Mouse (Mus musculus) gonadal fat pad, adult 2 months (tissue): Measurements from ENCODE around the gene Kif1c. TPM values are rescaled to one million over a fixed set of nuclear protein-coding genes. Genes with fewer than 3 reads are reported as not detected.
"Not testable (repeated sequence)": the region's sequence is repeated elsewhere in the genome, so short reads cannot be mapped to it uniquely, and the experiment has no call there.

ENCODE experiments used
- DNase-seq: peaks from one replicate; pipeline ENCODE4 v3.0.0-alpha.2; 2012; ENCODE audit warnings: low read depth
- polyA plus RNA-seq: library from polyadenylated mRNA; depleted of rRNA; stranded (reverse); fragments of >200 nt; gene quantifications from 2 replicates; pipeline ENCODE4 v1.2.3, GENCODE M21; 2012

The Kif1c gene
- polyA plus RNA-seq, 1 experiment, result 102 TPM

- DNase-seq, result no peak
Measured at GRCm38 (mm10) chr11:70742581-70743459, 42.5 kb downstream of the Kif1c start.

- DNase-seq, result no peak
Measured at GRCm38 (mm10) chr11:70745636-70746035, 45.3 kb downstream of the Kif1c start.

GRCm38 (mm10) chr11:70747876-70748545, 47.7 kb downstream of the Kif1c start:
- DNase-seq, result no peak

GRCm38 (mm10) chr11:70752337-70753017, 52.1 kb downstream of the Kif1c start:
- no peak for DNase-seq

- no peak for DNase-seq
Measured at GRCm38 (mm10) chr11:70753146-70753545, 52.8 kb downstream of the Kif1c start.

- DNase-seq, result no peak
Measured at GRCm38 (mm10) chr11:70754476-70754875, 54.1 kb downstream of the Kif1c start.

GRCm38 (mm10) chr11:70754958-70755357, 54.6 kb downstream of the Kif1c start:
- no peak for DNase-seq

- no peak for DNase-seq
Measured at GRCm38 (mm10) chr11:70755645-70756044, 55.3 kb downstream of the Kif1c start.

- DNase-seq, result not testable (repeated sequence)
Measured at GRCm38 (mm10) chr11:70760446-70760845, 60.1 kb downstream of the Kif1c start.

GRCm38 (mm10) chr11:70762641-70763040, 62.3 kb downstream of the Kif1c start:
- DNase-seq, result no peak

GRCm38 (mm10) chr11:70763582-70763935, 63.2 kb downstream of the Kif1c start:
- no peak for DNase-seq

- no peak for DNase-seq
Measured at GRCm38 (mm10) chr11:70763936-70764808, 63.8 kb downstream of the Kif1c start, which contains the start of gene Zfp3. Gene Zfp3, plus strand, starts transcription at chr11:70764209.

GRCm38 (mm10) chr11:70765776-70766445, 65.6 kb downstream of the Kif1c start:
- no peak for DNase-seq

GRCm38 (mm10) chr11:70770804-70771203, 70.5 kb downstream of the Kif1c start:
- no peak for DNase-seq

- DNase-seq, result no peak
Measured at GRCm38 (mm10) chr11:70776830-70777571, 76.7 kb downstream of the Kif1c start.

GRCm38 (mm10) chr11:70777634-70778033, 77.3 kb downstream of the Kif1c start:
- DNase-seq, result no peak

GRCm38 (mm10) chr11:70778058-70778457, 77.7 kb downstream of the Kif1c start:
- DNase-seq, result not testable (repeated sequence)
